In genomic region chr8:90348926-90349683, GRCm38 (mm10) we compare ENCODE assay signal across 8 mouse cellular contexts. TPM values are rescaled to one million over a fixed set of nuclear protein-coding genes. Genes with fewer than 3 reads are reported as not detected.
DNase-seq lines count a peak whose midpoint lies in the region; ATAC-seq and TF ChIP-seq lines count a peak whose summit lies in the region.
"Had no signal": no experiment of that assay in that cellular context is flagged by ENCODE, and none has a peak within 500 bp of the region (broad histone marks: within the 10 kb centered on the region; RNA-seq: fewer than 3 reads in every experiment).

No protein-coding gene starts in this region.

- H3K4me3 ChIP-seq in lung, embryonic 16.5 days (ENCODE audit: low read length): no peak overlapping the region
- H3K4me3 ChIP-seq in forebrain, embryonic 16.5 days (replicated peaks; ENCODE audit: low read length): peak overlapping the region; percentile 79
- H3K4me3 ChIP-seq in limb, embryonic 14.5 days (replicated peaks; ENCODE audit: low read length): peak overlapping the region; percentile 65; the same call in 1 of the 2 replicates

- H3K27me3 ChIP-seq in lung, embryonic 16.5 days (ENCODE audit: control insufficient read depth, insufficient read depth, low read depth, low read length): no peaks in the 10 kb centered on the region; the same call in 1 of the 2 replicates
- no peaks in the 10 kb centered on the region for H3K27me3 ChIP-seq in forebrain, embryonic 16.5 days (replicated peaks; ENCODE audit: control insufficient read depth, insufficient read depth, low read length)
- no peaks in the 10 kb centered on the region for H3K27me3 ChIP-seq in limb, embryonic 14.5 days (ENCODE audit: control insufficient read depth, insufficient read depth, low read length)

- H3K36me3 ChIP-seq in lung, embryonic 16.5 days (ENCODE audit: control insufficient read depth, insufficient read depth, low read length): no peaks in the 10 kb centered on the region
- H3K36me3 ChIP-seq in forebrain, embryonic 16.5 days (ENCODE audit: control insufficient read depth, insufficient read depth): no peaks in the 10 kb centered on the region
- no peaks in the 10 kb centered on the region for H3K36me3 ChIP-seq in limb, embryonic 14.5 days (ENCODE audit: control insufficient read depth, insufficient read depth, low read length)

- DNase-seq in lung, postnatal 25 days (ENCODE audit: low spot score): no peak
- DNase-seq in limb, embryonic 14.5 days (ENCODE audit: low spot score): no peak
- no peak for DNase-seq in urinary bladder, adult 18-20 months (ENCODE audit: low spot score in 2 of 2)
- DNase-seq in right cerebral cortex, postnatal 4 days: no peak

- 30% methylated on average over 11 of the region's 11 CpGs for WGBS in lung, embryonic 16.5 days
- WGBS in forebrain, embryonic 16.5 days: 9% methylated on average over 11 of the region's 11 CpGs
- WGBS in limb, embryonic 14.5 days: 23% methylated on average over 11 of the region's 11 CpGs

- peak; percentile 57 for ATAC-seq in lung, embryonic 16.5 days (ENCODE audit: low read depth)
- ATAC-seq in forebrain, embryonic 16.5 days: no peak
- no peak for ATAC-seq in limb, embryonic 14.5 days (ENCODE audit: low FRiP score, low read depth)
- no peak for ATAC-seq in erythroid progenitor cell, adult 5-6 weeks (replicated peaks; ENCODE audit: low FRiP score, poor library complexity, severe bottlenecking)

- H3K4me1 ChIP-seq in lung, embryonic 16.5 days (replicated peaks; ENCODE audit: control insufficient read depth, insufficient read depth, low read length): peaks cover 19% of the 10 kb centered on the region
- H3K4me1 ChIP-seq in forebrain, embryonic 16.5 days (replicated peaks; ENCODE audit: control insufficient read depth, insufficient read depth, low read length): peaks cover 38% of the 10 kb centered on the region
- peaks cover 13% of the 10 kb centered on the region for H3K4me1 ChIP-seq in limb, embryonic 14.5 days (ENCODE audit: control insufficient read depth, insufficient read depth, low read length)

- peak overlapping the region; percentile 85; the same call in 1 of the 2 replicates for H3K9ac ChIP-seq in lung, embryonic 16.5 days (ENCODE audit: low read length)
- H3K9ac ChIP-seq in forebrain, embryonic 16.5 days (replicated peaks; ENCODE audit: low read depth, low read length): peak overlapping the region; percentile 96
- peak overlapping the region; percentile 85; the same call in 1 of the 2 replicates for H3K9ac ChIP-seq in limb, embryonic 14.5 days (ENCODE audit: low read depth, low read length, severe bottlenecking)

- no peaks in the 10 kb centered on the region for H3K9me3 ChIP-seq in lung, embryonic 16.5 days (ENCODE audit: control insufficient read depth, low read length)
- no peaks in the 10 kb centered on the region for H3K9me3 ChIP-seq in forebrain, embryonic 16.5 days (ENCODE audit: control insufficient read depth, low read length)
- H3K9me3 ChIP-seq in limb, embryonic 14.5 days (ENCODE audit: control insufficient read depth, low read length): no peaks in the 10 kb centered on the region

- peak overlapping the region; percentile 80 for H3K27ac ChIP-seq in lung, embryonic 16.5 days (ENCODE audit: low read length)
- H3K27ac ChIP-seq in forebrain, embryonic 16.5 days (ENCODE audit: low read length): peak overlapping the region; percentile 93
- 0 out of 2 replicates have a peak overlapping the region, but pooled peaks have one; percentile 78 for H3K27ac ChIP-seq in limb, embryonic 14.5 days (replicated peaks; ENCODE audit: low read depth, low read length)
- H3K27ac ChIP-seq: macrophage had no signal

- peak overlapping the region; percentile 95 for H3K4me2 ChIP-seq in lung, embryonic 16.5 days (ENCODE audit: low read depth, low read length)
- peak overlapping the region; percentile 62 for H3K4me2 ChIP-seq in forebrain, embryonic 16.5 days (ENCODE audit: low read length)
- peak overlapping the region; percentile 53 for H3K4me2 ChIP-seq in limb, embryonic 14.5 days (replicated peaks; ENCODE audit: low read depth, low read length, severe bottlenecking)

- no peak for TF ChIP-seq POLR2A in limb, embryonic 14.5 days (IDR thresholded peaks at IDR 0.05; ENCODE audit: borderline replicate concordance, extremely low read depth, insufficient read depth, insufficient read length)

RNA-seq across cellular contexts. Expression of gene Tox3, which starts 1.0 kb away (rescaled TPM):
- 2.1 and 3.0 TPM in 2 replicates for polyA plus RNA-seq in lung, embryonic 16.5 days (2015; fragmentation: Nextera tagmentation; extraction: Ambion mirVana)
- polyA plus RNA-seq in forebrain, embryonic 16.5 days (2015; fragmentation: Nextera tagmentation; extraction: Ambion mirVana): 16.7 and 21.2 TPM in 2 replicates
- 16.4 and 23.1 TPM in 2 replicates for polyA plus RNA-seq in limb, embryonic 14.5 days (2012; rRNA removed)
- polyA plus RNA-seq in limb, embryonic 14.5 days (2014; fragmentation: Nextera tagmentation; extraction: Ambion mirVana): 9.8 and 13.0 TPM in 2 replicates
- total RNA-seq in erythroid progenitor cell, adult 5-6 weeks (2015; ENCODE audit: low replicate concordance): not detected in 2 replicates
- total RNA-seq in erythroid progenitor cell, adult 5-6 weeks (2017; ENCODE audit: low replicate concordance): not detected in 2 replicates
- polyA plus RNA-seq: macrophage had no signal
